Mouse (Mus musculus) adrenal gland, postnatal 14 days (tissue): ENCODE measurements around the gene Tfpt. TPM values are rescaled to one million over a fixed set of nuclear protein-coding genes. Genes with fewer than 3 reads are reported as not detected.
"Not testable (repeated sequence)": the region's sequence is repeated elsewhere in the genome, so short reads cannot be mapped to it uniquely, and the experiment has no call there.

Experiments used
- DNase-seq: peaks from one replicate; pipeline ENCODE4 v3.0.0; 2021; ENCODE audit warnings: mixed read lengths
- total RNA-seq: library from RNA; stranded (reverse); gene quantifications from 2 replicates; pipeline ENCODE4 v1.2.3, GENCODE M21; 2021

Gene Tfpt
- total RNA-seq, 1 experiment from 2014 or later: 21.6 TPM

DNA sequence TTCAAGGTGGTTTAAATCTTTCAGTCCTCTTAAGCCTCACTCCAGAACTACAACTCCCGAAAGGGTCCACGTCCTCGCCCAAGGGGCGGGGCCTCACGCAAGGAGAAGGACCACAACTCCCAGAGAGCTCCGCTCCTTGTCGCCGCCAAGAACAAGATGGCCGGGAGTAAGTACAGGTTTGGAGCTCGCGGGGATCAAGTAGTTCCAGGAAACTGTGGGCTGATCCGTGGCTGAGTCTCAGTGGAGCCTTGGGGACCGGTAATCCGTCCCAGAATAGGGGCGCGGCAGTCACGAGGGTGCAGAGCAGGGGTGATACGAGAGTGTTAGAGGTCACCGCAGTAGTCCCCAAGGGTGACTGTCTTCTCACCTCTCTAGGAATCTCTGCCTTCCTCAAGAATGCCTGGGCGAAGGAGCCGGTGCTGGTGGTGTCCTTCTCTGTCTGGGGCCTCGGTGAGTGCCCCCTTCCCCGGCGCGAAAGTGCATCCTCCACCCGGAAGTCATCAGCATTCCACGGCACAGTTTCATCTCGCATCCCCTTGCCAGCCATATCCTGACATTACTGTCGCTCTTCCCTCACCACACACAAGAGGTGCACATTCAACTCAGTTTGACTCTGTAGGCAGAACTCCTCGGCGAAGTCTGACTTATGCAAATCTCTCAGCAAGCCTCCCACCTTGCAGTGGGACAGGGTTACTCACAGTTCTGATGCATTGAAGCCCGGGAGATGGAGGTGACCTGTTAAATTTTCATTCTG lies 12.3 kb downstream of the Tfpt start, which contains the start of gene Ndufa3:
Gene Ndufa3 (plus strand): TSS at position 132 of the 754 bp plus-strand sequence.
- DNase-seq: peak; percentile 93

DNA sequence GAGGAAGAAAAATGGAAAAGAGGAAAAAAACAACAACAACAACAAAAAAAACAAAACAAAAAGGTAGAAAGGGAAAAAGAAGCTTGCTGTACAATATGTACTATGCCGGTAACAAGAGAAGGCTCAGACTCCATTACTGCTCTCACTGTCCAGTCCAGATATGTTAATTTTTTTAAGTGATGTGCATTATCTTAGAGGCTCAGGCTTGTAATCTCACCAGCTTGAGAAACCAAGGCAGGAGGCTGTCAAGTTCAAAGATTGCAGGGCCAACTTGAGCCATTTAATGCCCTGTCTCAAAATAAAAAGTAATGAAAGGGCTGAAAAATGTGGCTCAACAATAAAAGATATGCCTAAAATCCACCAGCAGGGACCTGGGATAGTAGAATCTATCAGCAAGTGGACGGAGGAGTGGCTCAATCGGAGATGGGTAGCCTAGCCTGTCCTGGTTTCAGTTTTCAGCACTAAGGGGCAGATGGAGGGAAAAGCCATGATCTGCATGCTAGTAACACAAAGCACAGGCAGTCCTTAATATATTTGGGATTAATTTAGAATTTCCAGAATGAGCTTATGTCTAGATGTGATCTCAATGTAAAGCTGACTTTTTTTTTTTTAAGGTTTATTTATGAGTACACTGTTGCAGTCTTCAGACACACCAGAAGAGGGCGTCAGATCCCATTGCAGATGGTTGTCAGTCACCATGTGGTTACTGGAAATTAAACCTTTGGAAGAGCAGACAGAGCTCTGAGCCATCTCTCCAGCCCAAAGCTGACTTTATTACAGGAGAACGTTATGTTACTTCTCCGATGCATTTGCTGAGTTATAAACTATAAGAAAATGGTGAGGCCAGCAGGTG lies 13.1 kb downstream of the Tfpt start:
- DNase-seq: no peak

DNA sequence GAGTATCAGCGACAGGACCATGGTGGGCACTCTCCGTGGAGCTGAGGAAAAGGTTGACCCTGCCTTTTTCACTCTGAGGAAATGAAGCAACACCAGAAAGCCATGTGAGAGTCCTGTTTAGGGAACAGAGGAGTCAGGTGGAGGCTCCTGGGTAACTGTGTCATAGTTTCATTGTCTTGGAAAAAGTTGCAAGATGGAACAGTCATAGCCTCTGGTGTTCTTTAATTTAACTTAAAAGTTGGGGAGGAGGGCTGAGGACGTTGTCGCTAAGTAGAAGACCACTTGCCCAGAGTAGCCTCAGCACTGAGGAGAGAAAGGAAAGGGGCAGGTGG lies 13.7 kb downstream of the Tfpt start, which contains the start of gene Oscar:
Gene Oscar (minus strand): TSS at position 101 of the 332 bp plus-strand sequence.
- DNase-seq: no peak

DNA sequence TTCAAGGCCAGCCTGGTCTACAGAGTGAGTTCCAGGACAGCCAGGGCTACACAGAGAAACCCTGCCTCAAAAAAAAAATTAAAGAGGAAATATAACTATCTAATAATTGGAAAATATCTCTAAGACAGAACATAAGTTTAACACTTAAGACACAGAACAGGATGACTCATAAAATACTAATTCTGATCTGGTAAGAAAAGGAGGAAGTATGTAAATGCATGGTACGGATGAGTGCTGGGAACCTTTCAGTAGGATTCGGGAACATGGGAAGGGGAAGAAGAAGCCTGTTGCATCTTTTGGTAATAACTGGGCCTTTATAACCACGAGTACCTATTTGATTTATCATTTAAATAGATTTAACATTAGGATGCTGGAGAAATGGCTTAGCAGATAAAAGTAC lies 15.7 kb downstream of the Tfpt start:
- no peak for DNase-seq

DNA sequence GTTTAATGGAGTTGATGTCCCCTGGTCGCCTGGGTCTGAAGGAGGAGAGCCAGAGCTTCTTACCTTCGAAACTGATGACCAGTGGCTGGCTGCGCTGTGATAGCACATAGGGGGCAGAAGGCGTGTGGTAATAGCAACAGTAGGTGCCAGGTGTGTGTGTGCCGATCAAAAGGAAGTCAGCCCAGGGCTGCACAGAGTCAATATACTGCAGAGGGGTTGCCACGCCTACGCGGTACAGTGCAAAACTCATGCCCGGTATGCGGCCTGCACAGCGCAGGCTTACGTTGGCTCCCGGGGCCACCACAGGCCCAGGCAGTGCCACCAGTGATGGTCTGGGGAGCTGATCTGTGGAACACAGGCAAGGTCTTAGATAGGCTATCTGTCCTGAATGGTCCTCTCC lies 18.7 kb downstream of the Tfpt start:
- no peak for DNase-seq

DNA sequence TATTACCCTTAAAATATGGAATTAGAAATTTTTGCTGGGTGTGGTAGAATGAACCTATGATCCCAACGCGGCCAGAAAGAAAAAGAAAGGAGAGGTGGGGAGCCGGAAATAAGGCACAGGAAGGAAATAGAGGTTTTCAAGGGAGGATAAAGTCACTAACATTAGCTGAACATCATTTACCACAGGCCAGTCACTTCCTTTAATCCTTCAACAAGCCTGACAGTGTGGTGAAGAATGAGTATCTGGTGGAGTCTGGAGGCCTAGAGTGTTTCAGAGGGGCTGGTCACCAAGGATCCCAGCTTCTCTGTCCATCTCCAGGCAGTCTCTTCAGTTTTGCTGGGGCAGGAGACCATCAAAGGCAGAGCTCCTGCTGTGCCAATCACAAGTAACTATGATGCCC lies 19.3 kb downstream of the Tfpt start:
- DNase-seq: no peak

DNA sequence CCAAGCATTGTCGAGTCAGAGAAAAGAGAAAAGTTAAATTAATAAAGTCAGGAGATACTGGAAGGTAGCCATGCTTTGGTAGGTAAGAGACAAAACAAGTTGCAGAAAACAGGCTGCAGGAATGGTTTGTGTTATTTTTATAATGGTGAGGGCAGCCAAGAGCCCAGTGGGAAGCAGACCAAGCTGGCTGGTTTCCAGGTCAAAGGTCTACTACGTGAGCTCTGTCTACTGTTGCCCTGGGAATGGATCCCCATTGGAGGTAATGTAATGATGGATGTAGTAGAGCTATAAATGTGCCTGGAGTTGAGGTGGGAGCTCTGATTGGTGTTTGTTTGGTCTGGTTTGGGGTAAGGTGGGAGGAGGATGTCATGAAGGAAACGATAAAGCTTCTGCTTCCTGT lies 20.6 kb downstream of the Tfpt start:
- DNase-seq: peak; percentile 63

DNA sequence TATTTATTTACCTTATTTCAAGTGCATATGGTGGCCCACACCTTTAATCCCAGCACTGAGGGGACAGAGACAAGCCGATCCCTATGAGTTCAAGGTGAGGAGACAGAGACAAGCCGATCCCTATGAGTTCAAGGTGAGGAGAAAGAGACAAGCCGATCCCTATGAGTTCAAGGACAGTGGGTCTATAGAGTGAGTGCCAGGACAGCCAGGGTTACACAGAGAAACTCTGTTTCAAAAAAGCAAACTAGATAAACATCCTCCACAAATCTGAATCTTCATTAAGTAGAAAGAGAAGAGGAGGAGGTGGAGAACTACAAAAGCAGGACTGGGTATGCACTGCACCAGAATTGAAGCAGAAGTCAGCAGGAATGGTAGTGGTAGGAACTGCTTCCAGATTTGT lies 21.1 kb downstream of the Tfpt start:
- DNase-seq: no peak

DNA sequence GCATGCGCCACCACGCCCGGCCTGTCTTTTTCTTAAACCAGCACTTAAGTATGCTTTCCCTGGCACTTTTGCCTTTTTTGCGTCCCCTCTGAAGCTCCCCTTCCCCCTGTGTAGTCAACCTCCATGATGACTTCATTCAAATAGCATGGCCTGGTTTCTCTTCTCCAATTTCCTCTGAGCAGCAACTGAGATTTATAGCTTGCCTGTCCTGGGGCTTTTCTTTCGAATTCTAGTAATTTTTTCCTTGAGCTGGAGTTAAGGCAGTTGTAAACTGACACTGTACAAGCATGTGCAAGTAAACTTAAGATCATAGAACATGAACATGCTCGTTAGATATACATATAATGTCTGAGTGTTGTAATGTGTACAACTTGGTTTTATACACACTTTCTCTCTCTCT lies 22.3 kb downstream of the Tfpt start:
- DNase-seq: no peak

DNA sequence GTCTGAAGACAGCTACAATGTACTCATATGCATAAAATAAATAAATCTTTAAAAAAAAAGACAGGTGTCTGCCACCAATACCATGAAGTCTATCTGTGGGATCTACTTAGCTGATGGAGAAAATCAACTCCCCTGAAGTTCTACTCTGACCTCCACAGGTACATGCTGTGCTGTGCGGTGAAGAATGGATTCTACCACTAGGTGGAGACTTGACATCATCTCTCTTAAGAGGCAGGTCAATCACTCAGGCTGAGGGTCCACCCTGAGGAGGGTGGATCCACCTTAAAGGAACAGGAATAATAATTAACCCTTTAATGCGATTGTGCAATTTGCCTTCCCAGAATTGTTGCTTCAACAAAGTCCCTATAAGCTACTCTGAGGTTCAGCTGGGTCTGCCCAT lies 22.9 kb downstream of the Tfpt start:
- peak; percentile 42 for DNase-seq

DNA sequence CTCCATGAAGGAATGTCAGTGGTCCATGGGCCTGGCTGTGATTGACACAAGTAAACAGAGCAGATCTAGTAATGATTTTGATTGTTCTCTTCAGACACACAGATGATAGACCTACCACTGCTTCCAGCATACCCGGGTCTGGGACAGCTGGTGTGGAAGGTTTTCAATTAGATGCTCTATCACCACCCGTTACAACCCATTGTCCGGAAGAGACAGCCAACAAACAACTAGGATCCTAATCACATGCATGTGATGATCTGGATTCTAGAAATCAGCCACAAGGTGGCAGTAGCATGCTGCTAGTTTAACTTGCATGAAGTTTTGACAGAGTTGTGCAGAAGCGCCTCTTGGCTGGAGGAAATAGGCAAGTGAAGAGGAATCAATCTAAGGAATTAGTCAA lies 28.6 kb downstream of the Tfpt start:
- peak; percentile 80 for DNase-seq

DNA sequence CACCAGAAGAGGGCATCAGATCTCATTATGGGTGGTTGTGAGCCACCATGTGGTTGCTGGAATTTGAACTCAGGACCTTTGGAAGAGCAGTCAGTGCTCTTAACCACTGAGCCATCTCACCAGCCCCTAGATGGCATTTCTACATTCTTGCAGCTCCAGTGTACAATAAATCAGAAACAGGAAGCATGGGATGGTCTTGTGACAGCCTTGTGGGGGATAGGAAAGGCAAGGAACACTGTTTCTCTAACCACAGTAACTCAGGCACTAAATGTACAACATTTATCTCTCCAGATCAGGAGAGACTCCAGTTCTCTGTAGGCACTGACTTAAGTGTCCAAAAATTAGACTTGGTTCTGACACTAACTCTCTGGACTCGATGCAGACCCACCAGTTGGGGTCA lies 32.0 kb downstream of the Tfpt start:
- DNase-seq: not testable (repeated sequence)

DNA sequence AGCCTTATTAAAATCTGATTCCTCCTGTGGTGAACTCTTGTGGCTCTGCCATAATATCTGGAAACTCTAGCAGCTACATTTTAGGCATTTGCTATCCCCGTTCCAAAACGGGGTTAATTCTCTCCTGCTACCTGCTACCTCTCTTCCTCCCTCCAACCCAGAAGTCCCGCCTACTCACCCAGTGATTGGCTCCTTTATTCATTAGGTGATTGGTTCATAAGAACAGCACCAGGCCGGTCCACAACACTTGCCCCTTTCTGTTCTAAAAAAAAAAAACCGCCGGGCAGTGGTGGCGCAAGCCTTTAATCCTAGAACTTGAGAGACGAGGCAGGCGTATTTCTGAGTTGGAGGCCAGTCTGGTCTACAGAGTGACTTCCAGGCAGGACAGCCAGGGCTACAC lies 34.6 kb downstream of the Tfpt start:
- peak; percentile 55 for DNase-seq

DNA sequence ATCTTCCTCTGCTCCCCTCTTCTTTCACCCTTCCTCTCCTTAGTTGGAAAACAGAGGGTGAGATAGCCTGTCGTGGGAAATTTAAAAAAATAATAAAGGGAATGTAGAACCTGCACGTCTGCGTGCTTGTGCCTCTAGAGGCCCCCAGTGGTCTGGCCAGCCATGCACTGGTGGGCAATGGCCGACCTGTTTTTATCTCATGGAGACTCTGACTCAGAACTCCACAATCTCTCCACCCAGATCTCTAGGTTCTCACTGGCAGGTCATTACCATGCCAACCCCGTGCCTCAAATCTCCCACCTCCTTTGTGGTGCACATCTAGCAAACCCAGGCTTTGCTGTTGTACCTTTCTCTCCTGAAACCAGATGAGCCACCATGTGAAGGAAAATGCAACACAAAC lies 35.0 kb downstream of the Tfpt start:
- no peak for DNase-seq

DNA sequence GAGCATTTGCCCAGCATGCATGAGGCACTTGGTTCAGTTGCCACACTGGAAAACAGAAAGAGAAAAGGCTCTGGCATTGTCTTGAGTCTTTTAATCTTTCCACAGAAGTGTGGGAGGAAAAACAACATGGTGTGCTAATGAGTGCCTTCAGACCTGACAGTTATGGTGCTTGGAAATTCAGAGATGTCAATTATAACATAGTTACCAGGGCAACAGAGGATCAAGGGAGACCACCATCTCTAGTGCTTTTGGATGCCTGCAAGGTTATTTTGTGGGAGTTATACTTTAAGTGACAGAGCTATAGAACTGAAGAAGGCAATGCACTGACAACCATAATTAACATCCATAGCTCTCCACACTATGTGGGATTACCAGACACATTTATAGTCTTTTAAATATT lies 35.9 kb downstream of the Tfpt start:
- no peak for DNase-seq

DNA sequence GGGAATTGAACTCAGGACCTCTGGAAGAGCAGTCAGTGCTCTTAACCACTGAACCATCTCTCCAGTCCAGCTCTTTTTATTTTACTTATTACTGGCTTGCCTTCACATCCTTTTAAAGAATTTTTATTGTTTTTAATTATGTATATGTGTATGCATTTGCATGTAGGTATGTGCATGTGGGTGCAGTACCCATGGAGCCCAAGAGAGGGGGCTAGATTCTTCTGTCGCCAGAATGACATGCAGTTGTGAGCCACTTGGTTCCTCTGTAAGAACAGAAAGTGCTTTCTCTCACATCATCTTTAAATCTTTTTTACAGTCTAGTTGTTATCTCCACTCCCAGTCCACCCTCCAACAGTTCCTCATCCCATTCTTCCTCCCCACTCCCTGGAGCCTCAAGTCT lies 38.2 kb downstream of the Tfpt start:
- DNase-seq: no peak

DNA sequence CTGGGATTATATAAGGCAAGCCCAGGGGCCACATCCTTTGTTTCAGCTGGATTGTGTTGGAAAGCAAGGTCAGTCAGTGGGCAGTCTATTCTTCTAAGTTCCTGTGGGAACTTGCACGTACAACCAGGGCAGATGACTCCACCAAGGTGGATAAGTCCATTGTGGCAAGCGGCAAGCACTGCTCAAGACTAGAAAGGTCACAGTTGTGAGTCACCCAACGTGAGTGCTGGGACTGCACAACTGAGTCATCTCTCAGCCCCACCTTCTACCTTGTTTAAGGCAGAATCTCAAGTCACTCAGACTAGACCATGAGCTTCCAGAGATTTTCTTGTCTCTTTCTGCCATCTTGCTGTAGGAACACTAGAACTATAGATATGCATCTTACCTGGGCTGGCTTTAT lies 39.2 kb downstream of the Tfpt start:
- DNase-seq: no peak

DNA sequence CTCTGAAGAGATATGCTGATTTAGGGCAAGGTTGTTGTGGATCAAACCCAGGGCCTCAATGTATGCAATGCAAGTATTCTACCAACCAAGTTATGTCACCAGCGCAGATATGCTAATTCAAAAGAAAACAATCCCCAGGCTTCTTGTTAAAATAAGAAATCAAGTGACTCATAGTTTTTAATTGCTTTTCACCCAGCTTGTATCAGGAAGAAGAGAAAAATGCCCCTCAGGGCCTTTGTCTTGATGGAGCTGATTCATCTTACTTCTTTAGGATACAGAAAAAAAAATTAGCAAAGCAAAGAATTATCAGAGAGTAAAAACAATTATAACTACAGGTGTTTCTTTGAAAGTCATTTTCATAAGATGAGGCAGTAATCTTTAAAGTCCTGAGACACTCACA lies 42.4 kb downstream of the Tfpt start:
- no peak for DNase-seq

DNA sequence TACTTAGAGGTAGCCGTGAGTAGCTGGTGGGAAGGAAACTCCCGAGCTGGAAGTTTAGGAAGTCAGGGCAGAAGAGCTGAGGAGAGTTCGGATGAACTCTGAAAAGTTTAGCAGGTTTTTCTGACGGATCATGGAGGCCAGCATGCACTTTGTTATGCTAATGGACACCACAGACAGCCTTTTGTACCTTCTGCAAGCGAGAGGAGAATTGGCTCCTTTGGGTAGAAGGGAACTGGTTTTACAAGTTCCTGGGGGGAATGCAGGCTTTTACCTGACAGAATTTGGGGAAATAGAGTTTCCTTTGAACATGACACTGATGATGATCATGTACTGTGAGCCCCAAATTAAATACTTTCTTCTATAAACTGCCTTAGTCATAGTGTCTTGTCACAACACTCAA lies 43.5 kb downstream of the Tfpt start:
- DNase-seq: no peak

DNA sequence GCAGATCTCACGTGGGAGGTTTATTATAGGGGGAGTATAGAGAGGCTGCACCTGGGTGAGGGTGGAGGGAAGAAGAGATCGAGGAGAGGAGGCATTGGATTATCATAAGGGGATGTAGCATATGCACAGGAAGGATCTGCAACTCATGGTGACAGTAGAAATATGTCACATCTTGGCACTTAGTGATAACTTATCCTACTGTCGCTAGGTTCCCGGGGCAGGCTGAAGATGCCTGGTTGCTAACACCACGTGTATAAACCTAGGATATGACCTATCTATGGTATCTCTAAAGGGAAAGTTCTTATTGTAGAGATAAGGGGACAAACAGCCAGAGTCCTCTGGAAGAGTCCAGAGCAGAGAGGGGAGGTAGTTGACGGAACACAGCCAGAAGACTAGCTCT lies 44.0 kb downstream of the Tfpt start:
- DNase-seq: no peak

DNA sequence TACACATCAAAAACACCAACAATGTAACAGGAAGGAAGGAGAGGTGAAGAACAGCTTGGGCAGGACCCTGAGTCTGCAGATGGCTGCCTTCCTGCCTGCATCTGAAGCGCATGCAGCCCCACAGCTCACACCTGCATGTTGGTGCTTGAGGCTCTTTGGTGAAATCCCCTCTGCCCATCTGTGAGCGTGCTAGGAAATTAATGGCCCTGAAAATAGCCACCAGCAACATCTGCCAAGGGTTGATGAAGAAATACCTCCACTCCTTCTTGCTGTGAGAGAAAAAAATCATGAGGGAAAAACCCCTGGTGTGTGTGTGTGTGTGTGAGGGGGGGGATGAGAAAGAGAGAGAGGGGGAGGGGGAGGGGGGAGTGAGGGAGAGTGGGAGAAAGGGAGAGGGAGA lies 49.7 kb downstream of the Tfpt start:
- no peak for DNase-seq

DNA sequence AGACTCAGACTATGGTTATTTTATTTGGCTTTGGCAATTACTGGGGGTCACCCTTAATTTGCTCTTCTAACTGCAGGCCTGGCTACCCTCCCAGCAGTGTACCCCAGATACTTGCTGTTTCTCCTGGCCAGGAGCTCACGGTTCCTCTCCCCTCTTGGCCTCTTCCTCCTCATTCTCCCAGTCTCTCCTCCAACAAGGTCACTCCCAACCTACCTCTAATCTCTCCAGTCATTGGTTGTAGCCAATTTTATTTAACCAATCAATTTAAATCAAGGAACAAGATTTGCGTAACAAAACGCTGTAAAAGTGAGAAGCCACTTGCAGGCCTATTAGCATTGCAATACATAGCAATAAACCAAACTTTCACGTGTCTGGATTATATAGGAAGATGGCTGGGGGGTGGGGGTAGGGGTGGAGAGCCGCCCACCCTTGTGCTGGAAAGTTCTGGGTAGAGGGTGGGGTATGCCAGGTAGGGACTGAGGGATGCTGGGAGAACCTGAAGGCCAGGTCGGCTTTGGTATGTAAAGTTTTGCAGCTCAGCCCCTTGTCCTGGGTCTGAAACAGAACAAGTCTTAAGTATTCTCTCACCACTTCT lies 50.7 kb downstream of the Tfpt start:
- DNase-seq: no peak

DNA sequence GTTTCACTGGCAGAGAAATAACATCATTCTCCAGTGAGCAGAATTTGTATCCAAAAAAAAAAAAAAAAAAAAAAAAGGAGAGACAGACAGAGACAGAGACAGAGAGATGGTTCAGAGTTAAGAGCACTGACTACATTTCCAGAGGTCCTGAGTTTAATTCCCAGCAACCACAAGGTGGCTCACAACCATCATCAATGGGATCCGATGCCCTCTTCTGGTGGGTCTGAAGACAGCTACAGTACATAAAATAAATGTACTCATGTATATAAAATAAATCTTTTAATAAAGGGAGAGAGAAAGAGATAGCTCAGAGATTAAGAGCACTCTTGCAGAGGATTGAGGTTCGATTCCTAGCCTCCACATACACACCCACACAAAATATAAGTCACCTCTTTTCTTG lies 51.5 kb downstream of the Tfpt start:
- no peak for DNase-seq
